Mouse (Mus musculus): ENCODE measurements around the gene Zdhhc9. TPM values are rescaled to one million over a fixed set of nuclear protein-coding genes. Genes with fewer than 3 reads are reported as not detected.

Zdhhc9 gene
- polyA plus RNA-seq, 1 experiment from 2014 or later = 9.0 TPM

GRCm38 (mm10) chrX:48153949-48154348, 54.7 kb downstream of the Zdhhc9 start:
- WGBS = 59% methylated on average over 2 of the region's 2 CpGs
- H3K27me3 ChIP-seq (ENCODE audit: control insufficient read depth, insufficient read depth, low read depth, low read length) = no peaks in the 10 kb centered on the region
- no peaks in the 10 kb centered on the region for H3K9me3 ChIP-seq (replicated peaks; ENCODE audit: control insufficient read depth, low read length, poor library complexity, severe bottlenecking)
- no peak overlapping the region for H3K4me3 ChIP-seq (ENCODE audit: low read depth, low read length)
- H3K4me2 ChIP-seq (ENCODE audit: low read length) = no peak overlapping the region
- no peak overlapping the region for H3K27ac ChIP-seq (ENCODE audit: low read length)
- H3K36me3 ChIP-seq (ENCODE audit: control insufficient read depth, insufficient read depth, low read length) = no peaks in the 10 kb centered on the region
- no peaks in the 10 kb centered on the region for H3K4me1 ChIP-seq (ENCODE audit: control insufficient read depth, insufficient read depth, low read length)
- no peak for ATAC-seq
- H3K9ac ChIP-seq (ENCODE audit: low read depth, low read length) = no peak overlapping the region

GRCm38 (mm10) chrX:48153414-48153813, 55.3 kb downstream of the Zdhhc9 start:
- no peak for ATAC-seq
- 100% methylated on average over 2 of the region's 2 CpGs for WGBS

GRCm38 (mm10) chrX:48152106-48152505, 56.6 kb downstream of the Zdhhc9 start:
- Histone ChIP-seq H3K4me3 (ENCODE audit: low read depth, low read length) (no peak overlapping the region), H3K36me3 (ENCODE audit: control insufficient read depth, insufficient read depth, low read length) (no peaks in the 10 kb centered on the region), H3K9me3 (replicated peaks; ENCODE audit: control insufficient read depth, low read length, poor library complexity, severe bottlenecking) (no peaks in the 10 kb centered on the region), H3K9ac (ENCODE audit: low read depth, low read length) (no peak overlapping the region), H3K27ac (ENCODE audit: low read length) (no peak overlapping the region), H3K27me3 (ENCODE audit: control insufficient read depth, insufficient read depth, low read depth, low read length) (no peaks in the 10 kb centered on the region), H3K4me1 (ENCODE audit: control insufficient read depth, insufficient read depth, low read length) (no peaks in the 10 kb centered on the region), H3K4me2 (ENCODE audit: low read length) (no peak overlapping the region)
- 79% methylated on average over 7 of the region's 7 CpGs for WGBS
- ATAC-seq = no peak

More at GRCm38 (mm10) chrX:48153414-48153813, 55.3 kb downstream of the Zdhhc9 start:
- Histone ChIP-seq H3K4me2 (ENCODE audit: low read length) (no peak overlapping the region), H3K27ac (ENCODE audit: low read length) (no peak overlapping the region), H3K4me3 (ENCODE audit: low read depth, low read length) (no peak overlapping the region), H3K4me1 (ENCODE audit: control insufficient read depth, insufficient read depth, low read length) (no peaks in the 10 kb centered on the region), H3K27me3 (ENCODE audit: control insufficient read depth, insufficient read depth, low read depth, low read length) (no peaks in the 10 kb centered on the region), H3K36me3 (ENCODE audit: control insufficient read depth, insufficient read depth, low read length) (no peaks in the 10 kb centered on the region), H3K9ac (ENCODE audit: low read depth, low read length) (no peak overlapping the region), H3K9me3 (replicated peaks; ENCODE audit: control insufficient read depth, low read length, poor library complexity, severe bottlenecking) (no peaks in the 10 kb centered on the region)

GRCm38 (mm10) chrX:48147741-48148186, 60.9 kb downstream of the Zdhhc9 start:
- Histone ChIP-seq H3K9me3 (replicated peaks; ENCODE audit: control insufficient read depth, low read length, poor library complexity, severe bottlenecking) (no peaks in the 10 kb centered on the region), H3K27me3 (ENCODE audit: control insufficient read depth, insufficient read depth, low read depth, low read length) (no peaks in the 10 kb centered on the region), H3K36me3 (ENCODE audit: control insufficient read depth, insufficient read depth, low read length) (no peaks in the 10 kb centered on the region), H3K27ac (ENCODE audit: low read length) (no peak overlapping the region), H3K4me2 (ENCODE audit: low read length) (no peak overlapping the region), H3K4me3 (ENCODE audit: low read depth, low read length) (no peak overlapping the region), H3K9ac (ENCODE audit: low read depth, low read length) (no peak overlapping the region), H3K4me1 (ENCODE audit: control insufficient read depth, insufficient read depth, low read length) (no peaks in the 10 kb centered on the region)
- no peak for ATAC-seq
- 87% methylated on average over 7 of the region's 7 CpGs for WGBS

GRCm38 (mm10) chrX:48147226-48147625, 61.5 kb downstream of the Zdhhc9 start:
- Histone ChIP-seq H3K9me3 (replicated peaks; ENCODE audit: control insufficient read depth, low read length, poor library complexity, severe bottlenecking) (no peaks in the 10 kb centered on the region), H3K36me3 (ENCODE audit: control insufficient read depth, insufficient read depth, low read length) (no peaks in the 10 kb centered on the region), H3K27ac (ENCODE audit: low read length) (no peak overlapping the region), H3K4me1 (ENCODE audit: control insufficient read depth, insufficient read depth, low read length) (no peaks in the 10 kb centered on the region), H3K4me2 (ENCODE audit: low read length) (no peak overlapping the region), H3K9ac (ENCODE audit: low read depth, low read length) (no peak overlapping the region), H3K27me3 (ENCODE audit: control insufficient read depth, insufficient read depth, low read depth, low read length) (no peaks in the 10 kb centered on the region), H3K4me3 (ENCODE audit: low read depth, low read length) (no peak overlapping the region)
- ATAC-seq = no peak
- 92% methylated on average over 2 of the region's 2 CpGs for WGBS

- no peaks in the 10 kb centered on the region for H3K4me1 ChIP-seq (ENCODE audit: control insufficient read depth, insufficient read depth, low read length)
- no peak within 1 kb of the TSS for H3K4me3 ChIP-seq (ENCODE audit: low read depth, low read length)
- no peaks in the 10 kb centered on the region for H3K27me3 ChIP-seq (ENCODE audit: control insufficient read depth, insufficient read depth, low read depth, low read length)
- no peaks in the 10 kb centered on the region for H3K9me3 ChIP-seq (replicated peaks; ENCODE audit: control insufficient read depth, low read length, poor library complexity, severe bottlenecking)
- 91% methylated on average over 4 of the region's 4 CpGs for WGBS
- no peak within 1 kb of the TSS for H3K27ac ChIP-seq (ENCODE audit: low read length)
- ATAC-seq = no peak
- H3K36me3 ChIP-seq (ENCODE audit: control insufficient read depth, insufficient read depth, low read length) = no peaks in the 10 kb centered on the region
- H3K4me2 ChIP-seq (ENCODE audit: low read length) = no peak within 1 kb of the TSS
- H3K9ac ChIP-seq (ENCODE audit: low read depth, low read length) = no peak within 1 kb of the TSS
Measured at GRCm38 (mm10) chrX:48146262-48146661, 62.4 kb downstream of the Zdhhc9 start, which contains the start of gene Sash3. TSS of gene Sash3 (plus strand) at chrX:48146436.

GRCm38 (mm10) chrX:48143415-48144335, 65.0 kb downstream of the Zdhhc9 start:
- Histone ChIP-seq H3K27ac (ENCODE audit: low read length) (no peak overlapping the region), H3K9me3 (replicated peaks; ENCODE audit: control insufficient read depth, low read length, poor library complexity, severe bottlenecking) (no peaks in the 10 kb centered on the region), H3K36me3 (ENCODE audit: control insufficient read depth, insufficient read depth, low read length) (no peaks in the 10 kb centered on the region), H3K4me3 (ENCODE audit: low read depth, low read length) (no peak overlapping the region), H3K27me3 (ENCODE audit: control insufficient read depth, insufficient read depth, low read depth, low read length) (no peaks in the 10 kb centered on the region), H3K9ac (ENCODE audit: low read depth, low read length) (no peak overlapping the region), H3K4me1 (ENCODE audit: control insufficient read depth, insufficient read depth, low read length) (peaks cover 7% of the 10 kb centered on the region; the same call in 1 of the 2 replicates), H3K4me2 (ENCODE audit: low read length) (peak overlapping the region; percentile 4; the same call in 1 of the 2 replicates)
- no peak for ATAC-seq
- WGBS = 56% methylated on average over 24 of the region's 26 CpGs

- no peak overlapping the region for H3K9ac ChIP-seq (ENCODE audit: low read depth, low read length)
- no peaks in the 10 kb centered on the region for H3K9me3 ChIP-seq (replicated peaks; ENCODE audit: control insufficient read depth, low read length, poor library complexity, severe bottlenecking)
- H3K36me3 ChIP-seq (ENCODE audit: control insufficient read depth, insufficient read depth, low read length) = no peaks in the 10 kb centered on the region
- no peak overlapping the region for H3K27ac ChIP-seq (ENCODE audit: low read length)
- 75% methylated on average over 6 of the region's 6 CpGs for WGBS
- ATAC-seq = no peak
- no peaks in the 10 kb centered on the region for H3K27me3 ChIP-seq (ENCODE audit: control insufficient read depth, insufficient read depth, low read depth, low read length)
- H3K4me2 ChIP-seq (ENCODE audit: low read length) = no peak overlapping the region
- no peak overlapping the region for H3K4me3 ChIP-seq (ENCODE audit: low read depth, low read length)
- H3K4me1 ChIP-seq (ENCODE audit: control insufficient read depth, insufficient read depth, low read length) = peaks cover 7% of the 10 kb centered on the region; the same call in 1 of the 2 replicates
Measured at GRCm38 (mm10) chrX:48141481-48141880, 67.2 kb downstream of the Zdhhc9 start.

- WGBS = 57% methylated on average over 3 of the region's 3 CpGs
- H3K27me3 ChIP-seq (ENCODE audit: control insufficient read depth, insufficient read depth, low read depth, low read length) = no peaks in the 10 kb centered on the region
- peaks cover 7% of the 10 kb centered on the region; the same call in 1 of the 2 replicates for H3K4me1 ChIP-seq (ENCODE audit: control insufficient read depth, insufficient read depth, low read length)
- H3K9me3 ChIP-seq (replicated peaks; ENCODE audit: control insufficient read depth, low read length, poor library complexity, severe bottlenecking) = no peaks in the 10 kb centered on the region
- no peak overlapping the region for H3K4me3 ChIP-seq (ENCODE audit: low read depth, low read length)
- ATAC-seq = no peak
- no peak overlapping the region for H3K27ac ChIP-seq (ENCODE audit: low read length)
- no peak overlapping the region for H3K4me2 ChIP-seq (ENCODE audit: low read length)
- H3K36me3 ChIP-seq (ENCODE audit: control insufficient read depth, insufficient read depth, low read length) = no peaks in the 10 kb centered on the region
- H3K9ac ChIP-seq (ENCODE audit: low read depth, low read length) = no peak overlapping the region
Measured at GRCm38 (mm10) chrX:48140286-48140877, 68.3 kb downstream of the Zdhhc9 start.
